Mouse (Mus musculus): ENCODE data around the gene Hhatl. TPM values are rescaled to one million over a fixed set of nuclear protein-coding genes. Genes with fewer than 3 reads are reported as not detected.

The Hhatl gene
- polyA plus RNA-seq, 1 experiment from 2014 or later = not detected

GRCm38 (mm10) chr9:121823051-121823450, 30.7 kb upstream of the Hhatl start:
- WGBS = 88% methylated on average over 1 of the region's 1 CpGs
- H3K9ac ChIP-seq = no peak overlapping the region
- no peaks in the 10 kb centered on the region for H3K36me3 ChIP-seq (replicated peaks)
- no peak overlapping the region for H3K27ac ChIP-seq
- no peak overlapping the region for H3K4me3 ChIP-seq (replicated peaks)
- H3K9me3 ChIP-seq = no peaks in the 10 kb centered on the region
- peaks cover 5% of the 10 kb centered on the region; the same call in 1 of the 2 replicates for H3K4me1 ChIP-seq
- no peak for ATAC-seq (ENCODE audit: low FRiP score)
- H3K4me2 ChIP-seq = no peak overlapping the region
- 0 out of 2 replicates have a peak, but pooled peaks cover 3% of the 10 kb centered on the region for H3K27me3 ChIP-seq

DNA sequence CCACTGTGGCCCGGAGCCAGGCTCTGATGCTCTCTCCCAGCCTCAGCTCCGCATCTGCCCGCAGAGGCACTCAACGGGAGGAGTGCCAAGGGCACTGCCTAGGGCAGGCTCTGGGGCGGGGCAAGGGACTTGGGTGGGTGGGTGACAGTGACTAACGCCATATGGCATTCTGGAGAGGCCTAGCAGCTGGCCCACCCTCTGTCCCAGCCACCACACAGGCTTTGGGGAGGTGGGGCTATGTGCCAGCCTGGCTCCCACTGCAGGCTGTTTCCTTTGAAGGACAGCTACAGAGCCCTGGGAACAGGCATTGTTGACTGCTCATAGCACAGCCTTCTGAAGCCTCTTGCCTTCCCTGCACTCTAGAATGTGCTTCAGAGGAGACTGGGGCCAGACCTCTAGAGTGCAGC, 30.3 kb upstream of the Hhatl start:
- H3K4me2 ChIP-seq = no peak overlapping the region
- ATAC-seq (ENCODE audit: low FRiP score) = no peak; the same call in 1 of the 2 replicates
- H3K9ac ChIP-seq = no peak overlapping the region
- H3K9me3 ChIP-seq = no peaks in the 10 kb centered on the region
- no peaks in the 10 kb centered on the region for H3K36me3 ChIP-seq (replicated peaks)
- WGBS = 78% methylated on average over 6 of the region's 6 CpGs
- peaks cover 5% of the 10 kb centered on the region; the same call in 1 of the 2 replicates for H3K4me1 ChIP-seq
- H3K27ac ChIP-seq = no peak overlapping the region; the same call in 1 of the 2 replicates
- H3K4me3 ChIP-seq (replicated peaks) = no peak overlapping the region
- H3K27me3 ChIP-seq = 0 out of 2 replicates have a peak, but pooled peaks cover 3% of the 10 kb centered on the region

GRCm38 (mm10) chr9:121820765-121821164, 28.5 kb upstream of the Hhatl start:
- Histone ChIP-seq H3K4me1 (peaks cover 5% of the 10 kb centered on the region; the same call in 1 of the 2 replicates), H3K36me3 (replicated peaks) (no peaks in the 10 kb centered on the region), H3K27me3 (0 out of 2 replicates have a peak, but pooled peaks cover 3% of the 10 kb centered on the region), H3K27ac (no peak overlapping the region), H3K4me3 (replicated peaks) (no peak overlapping the region), H3K4me2 (no peak overlapping the region), H3K9ac (no peak overlapping the region), H3K9me3 (no peaks in the 10 kb centered on the region)
- ATAC-seq (ENCODE audit: low FRiP score) = no peak
- 71% methylated on average over 5 of the region's 5 CpGs for WGBS

- Histone ChIP-seq H3K4me1 (peaks cover 5% of the 10 kb centered on the region; the same call in 1 of the 2 replicates), H3K9ac (no peak overlapping the region), H3K4me3 (replicated peaks) (no peak overlapping the region), H3K27me3 (0 out of 2 replicates have a peak, but pooled peaks cover 3% of the 10 kb centered on the region), H3K9me3 (no peaks in the 10 kb centered on the region), H3K36me3 (replicated peaks) (no peaks in the 10 kb centered on the region), H3K4me2 (no peak overlapping the region), H3K27ac (no peak overlapping the region)
- ATAC-seq (ENCODE audit: low FRiP score) = no peak
- WGBS = 67% methylated on average over 7 of the region's 7 CpGs
These were observed 27.6 kb upstream of the Hhatl start for GRCm38 (mm10) chr9:121819771-121820471.

- WGBS = 85% methylated on average over 9 of the region's 9 CpGs
- ATAC-seq (ENCODE audit: low FRiP score) = no peak
- Histone ChIP-seq H3K9me3 (no peaks in the 10 kb centered on the region), H3K9ac (no peak overlapping the region), H3K36me3 (replicated peaks) (no peaks in the 10 kb centered on the region), H3K27me3 (0 out of 2 replicates have a peak, but pooled peaks cover 3% of the 10 kb centered on the region), H3K4me3 (replicated peaks) (no peak overlapping the region), H3K4me1 (peaks cover 5% of the 10 kb centered on the region; the same call in 1 of the 2 replicates), H3K27ac (no peak overlapping the region), H3K4me2 (no peak overlapping the region)
These were observed 26.9 kb upstream of the Hhatl start for GRCm38 (mm10) chr9:121819073-121819770.

GRCm38 (mm10) chr9:121815183-121815582, 22.9 kb upstream of the Hhatl start:
- no peaks in the 10 kb centered on the region for H3K9me3 ChIP-seq
- no peak overlapping the region for H3K4me2 ChIP-seq
- H3K9ac ChIP-seq = no peak overlapping the region
- H3K4me1 ChIP-seq = peaks cover 11% of the 10 kb centered on the region
- H3K36me3 ChIP-seq (replicated peaks) = no peaks in the 10 kb centered on the region
- 78% methylated on average over 6 of the region's 6 CpGs for WGBS
- 0 out of 2 replicates have a peak, but pooled peaks cover under 1% of the 10 kb centered on the region for H3K27me3 ChIP-seq
- no peak overlapping the region for H3K27ac ChIP-seq
- ATAC-seq (ENCODE audit: low FRiP score) = no peak
- H3K4me3 ChIP-seq (replicated peaks) = no peak overlapping the region

DNA sequence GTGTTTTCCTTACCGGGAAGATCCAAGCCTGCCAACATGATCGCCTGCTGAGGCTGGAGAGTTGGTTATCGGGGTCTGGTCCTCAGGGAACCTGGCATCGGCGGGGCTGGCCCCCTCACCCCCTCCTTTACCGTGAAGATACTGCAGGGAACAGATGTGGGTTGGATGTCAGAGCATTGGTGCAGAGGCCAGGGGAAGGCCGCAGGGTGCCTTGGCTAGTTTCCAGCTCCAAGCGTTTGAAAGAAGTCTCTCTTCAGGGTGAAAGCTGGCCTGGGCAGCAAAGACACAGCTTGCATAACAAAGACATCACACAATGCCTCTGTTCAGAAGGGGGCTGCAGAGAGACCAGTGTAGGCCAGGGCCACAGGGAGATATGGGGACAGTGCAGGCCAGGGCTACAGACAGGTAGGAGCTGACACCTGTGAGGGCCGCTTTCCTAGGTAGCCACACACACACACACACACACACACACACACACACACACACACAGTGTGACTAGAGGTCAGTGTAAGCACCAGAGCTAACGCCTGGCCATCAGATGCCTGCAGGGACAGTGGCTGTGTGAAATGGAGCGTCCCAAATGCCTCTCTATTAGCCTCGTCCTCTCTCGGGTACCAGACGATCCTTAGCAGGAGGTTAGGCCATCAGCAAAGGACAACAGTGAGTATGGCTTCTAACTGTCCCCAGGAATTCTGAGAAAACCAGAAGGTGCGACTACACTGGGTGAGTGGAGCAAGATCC, 17.9 kb upstream of the Hhatl start:
- 13% methylated on average over 15 of the region's 15 CpGs for WGBS
- ATAC-seq (ENCODE audit: low FRiP score) = peak; percentile 59
- Histone ChIP-seq H3K9ac (peak overlapping the region; percentile 38; the same call in 1 of the 2 replicates), H3K4me3 (replicated peaks) (no peak overlapping the region), H3K9me3 (no peaks in the 10 kb centered on the region), H3K27ac (peak overlapping the region; percentile 70), H3K27me3 (no peaks in the 10 kb centered on the region), H3K36me3 (replicated peaks) (no peaks in the 10 kb centered on the region), H3K4me1 (peaks cover 30% of the 10 kb centered on the region), H3K4me2 (peak overlapping the region; percentile 19; the same call in 1 of the 2 replicates)

DNA sequence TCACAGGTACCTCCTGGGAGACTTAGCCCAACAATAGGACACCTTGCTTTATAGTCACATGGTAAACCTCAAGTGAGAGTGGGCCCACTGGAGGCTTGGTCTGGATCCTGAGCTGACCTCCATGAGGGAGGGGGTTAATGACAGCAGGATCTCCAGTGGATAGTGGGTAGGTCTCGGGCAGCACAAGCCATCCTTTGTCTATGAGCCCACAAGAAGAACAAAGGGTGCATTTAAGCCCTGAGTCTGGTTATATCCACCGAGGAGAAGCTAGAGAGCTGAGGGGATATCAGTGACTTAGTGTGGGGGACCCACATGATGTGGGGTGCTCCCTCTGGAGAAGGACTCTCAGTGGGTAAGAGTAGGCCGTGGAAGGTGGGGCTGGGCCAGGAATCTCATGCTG, 16.2 kb upstream of the Hhatl start:
- H3K27ac ChIP-seq = no peak overlapping the region
- ATAC-seq (ENCODE audit: low FRiP score) = no peak
- no peaks in the 10 kb centered on the region for H3K9me3 ChIP-seq
- no peaks in the 10 kb centered on the region for H3K36me3 ChIP-seq (replicated peaks)
- no peak overlapping the region for H3K4me3 ChIP-seq (replicated peaks)
- H3K4me1 ChIP-seq = peaks cover 30% of the 10 kb centered on the region
- no peaks in the 10 kb centered on the region for H3K27me3 ChIP-seq
- WGBS = 41% methylated on average over 3 of the region's 3 CpGs
- no peak overlapping the region for H3K4me2 ChIP-seq
- H3K9ac ChIP-seq = no peak overlapping the region

GRCm38 (mm10) chr9:121807947-121808346, 15.6 kb upstream of the Hhatl start:
- Histone ChIP-seq H3K27ac (no peak overlapping the region), H3K36me3 (replicated peaks) (no peaks in the 10 kb centered on the region), H3K4me1 (peaks cover 30% of the 10 kb centered on the region), H3K4me2 (no peak overlapping the region), H3K27me3 (no peaks in the 10 kb centered on the region), H3K9ac (no peak overlapping the region), H3K9me3 (no peaks in the 10 kb centered on the region), H3K4me3 (replicated peaks) (no peak overlapping the region)
- WGBS = 62% methylated on average over 7 of the region's 7 CpGs
- ATAC-seq (ENCODE audit: low FRiP score) = no peak

DNA sequence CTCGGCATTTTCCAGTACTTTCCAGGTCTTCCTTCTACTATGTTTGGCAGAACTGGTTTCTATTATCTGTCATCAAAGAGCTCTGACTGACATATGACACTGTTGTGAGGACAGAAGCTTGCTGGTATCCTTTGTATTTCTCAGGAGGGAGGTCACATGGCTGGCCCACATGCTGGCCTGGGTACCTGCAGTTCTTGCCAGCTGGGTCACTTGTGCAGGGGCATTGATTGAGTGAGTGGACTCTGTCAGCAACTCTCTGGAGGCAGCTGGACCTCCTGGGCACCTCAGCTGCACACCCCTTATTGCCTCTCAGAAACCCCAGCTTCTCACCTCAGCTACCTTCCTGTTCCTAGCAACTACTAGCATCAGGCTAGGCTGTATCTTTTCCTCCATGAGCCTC, 15.2 kb upstream of the Hhatl start:
- H3K4me3 ChIP-seq (replicated peaks) = no peak overlapping the region
- no peak overlapping the region for H3K4me2 ChIP-seq
- H3K9me3 ChIP-seq = no peaks in the 10 kb centered on the region
- 55% methylated on average over 1 of the region's 1 CpGs for WGBS
- no peaks in the 10 kb centered on the region for H3K36me3 ChIP-seq (replicated peaks)
- no peak overlapping the region for H3K9ac ChIP-seq
- no peaks in the 10 kb centered on the region for H3K27me3 ChIP-seq
- no peak overlapping the region for H3K27ac ChIP-seq
- H3K4me1 ChIP-seq = peaks cover 30% of the 10 kb centered on the region
- ATAC-seq (ENCODE audit: low FRiP score) = no peak

DNA sequence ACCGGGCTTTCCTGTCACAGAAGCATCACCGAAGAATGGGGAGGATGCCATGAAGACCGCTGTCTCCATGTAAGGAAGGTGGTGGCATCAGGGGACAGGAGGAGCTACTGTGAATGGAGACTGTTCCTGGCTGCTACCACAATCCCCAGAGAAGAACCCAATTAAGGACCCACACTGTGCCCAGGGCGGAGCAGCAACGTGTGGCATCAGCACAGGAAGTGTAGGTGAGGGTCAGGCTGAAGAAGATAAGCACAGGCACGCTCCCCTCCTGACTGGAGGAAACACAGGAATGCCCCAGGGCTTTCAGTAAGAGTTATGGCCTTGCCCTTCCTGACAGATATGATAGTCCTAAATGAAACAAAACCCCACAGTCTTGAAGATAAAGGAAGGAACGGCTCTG, 10.4 kb upstream of the Hhatl start:
- no peak overlapping the region for H3K9ac ChIP-seq
- no peak overlapping the region for H3K4me3 ChIP-seq (replicated peaks)
- no peak overlapping the region for H3K27ac ChIP-seq
- WGBS = 88% methylated on average over 7 of the region's 7 CpGs
- peaks cover 7% of the 10 kb centered on the region; the same call in 1 of the 2 replicates for H3K4me1 ChIP-seq
- ATAC-seq (ENCODE audit: low FRiP score) = no peak
- H3K27me3 ChIP-seq = peaks cover 3% of the 10 kb centered on the region; the same call in 1 of the 2 replicates
- H3K4me2 ChIP-seq = no peak overlapping the region
- no peaks in the 10 kb centered on the region for H3K36me3 ChIP-seq (replicated peaks)
- H3K9me3 ChIP-seq = no peaks in the 10 kb centered on the region
